Mouse (Mus musculus): ENCODE measurements around the gene Opa1. TPM values are rescaled to one million over a fixed set of nuclear protein-coding genes. Genes with fewer than 3 reads are reported as not detected.

Gene Opa1
- 51.1 and 53.0 TPM in 2 replicates for polyA plus RNA-seq (2015; fragmentation: Nextera tagmentation; extraction: Ambion mirVana)

DNA sequence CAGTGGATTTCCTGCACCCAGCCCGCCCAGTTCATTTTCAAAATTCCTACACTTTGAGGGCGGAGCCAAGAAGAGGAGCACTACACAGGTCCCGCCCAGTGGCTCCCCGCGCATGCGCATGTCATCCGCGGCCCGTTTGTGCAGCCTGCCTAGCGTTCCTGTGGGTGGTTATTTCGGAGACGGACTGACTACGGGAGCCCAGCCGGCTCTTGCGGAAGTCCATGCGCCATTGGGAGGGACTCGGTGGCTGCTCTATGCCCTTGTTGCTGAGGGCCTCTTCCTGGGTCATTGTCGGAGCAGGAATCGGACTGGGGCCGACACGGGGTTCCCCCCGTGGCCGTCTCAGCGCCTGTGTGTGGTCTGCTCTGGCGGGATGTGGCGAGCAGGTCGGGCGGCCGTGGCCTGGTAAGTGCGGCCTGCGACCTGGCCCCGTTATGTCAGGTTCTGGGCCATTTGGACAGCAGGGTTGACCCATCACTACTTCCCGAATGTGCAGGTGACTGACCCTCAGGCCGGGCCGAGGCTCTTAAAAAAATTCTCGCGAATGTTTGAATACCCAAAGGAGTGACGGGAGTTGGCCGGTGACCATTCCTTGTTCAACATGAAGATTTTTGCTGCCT, at the start of gene Opa1:
TSS of gene Opa1 (plus strand) at position 168 of the 620 bp plus-strand sequence.
- Histone ChIP-seq H3K9ac (ENCODE audit: low read depth, low read length) (peak within 1 kb of the TSS; percentile 82), H3K4me3 (ENCODE audit: low read depth, low read length) (peak within 1 kb of the TSS; percentile 68), H3K36me3 (ENCODE audit: control insufficient read depth, insufficient read depth, low read length) (no peaks in the 10 kb centered on the region), H3K4me2 (ENCODE audit: low read length) (peak within 1 kb of the TSS; percentile 94), H3K4me1 (ENCODE audit: control insufficient read depth, insufficient read depth, low read length) (peaks cover 13% of the 10 kb centered on the region), H3K27me3 (ENCODE audit: control insufficient read depth, insufficient read depth, low read depth, low read length) (no peaks in the 10 kb centered on the region), H3K9me3 (replicated peaks; ENCODE audit: control insufficient read depth, low read length, poor library complexity, severe bottlenecking) (no peaks in the 10 kb centered on the region), H3K27ac (ENCODE audit: low read length) (peak within 1 kb of the TSS; percentile 23; the same call in 1 of the 2 replicates)
- ATAC-seq, result peak; percentile 98
- 0% methylated on average over 39 of the region's 39 CpGs for WGBS

DNA sequence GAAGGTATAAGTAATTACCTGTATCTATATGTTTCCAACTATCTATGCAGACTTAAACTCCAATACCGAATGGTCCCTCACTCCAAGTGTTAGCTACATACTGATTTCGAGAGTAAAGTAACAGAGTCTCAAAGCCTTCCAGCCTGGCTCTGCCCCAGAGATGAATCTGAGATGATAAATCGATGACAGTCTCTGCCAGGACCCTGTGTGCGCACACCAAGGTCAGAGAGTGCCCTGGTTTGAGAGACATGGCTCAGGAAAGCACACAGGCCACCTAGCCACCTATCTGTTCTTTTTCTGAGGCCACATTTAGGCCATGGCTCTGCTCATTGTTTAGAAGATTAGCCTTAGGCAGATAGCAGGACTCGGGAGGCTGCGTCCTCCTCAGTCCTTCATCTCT, 45.5 kb upstream of the Opa1 start:
- Histone ChIP-seq H3K4me3 (ENCODE audit: low read depth, low read length) (no peak overlapping the region), H3K4me1 (ENCODE audit: control insufficient read depth, insufficient read depth, low read length) (no peaks in the 10 kb centered on the region), H3K9me3 (replicated peaks; ENCODE audit: control insufficient read depth, low read length, poor library complexity, severe bottlenecking) (no peaks in the 10 kb centered on the region), H3K27ac (ENCODE audit: low read length) (no peak overlapping the region), H3K4me2 (ENCODE audit: low read length) (no peak overlapping the region), H3K9ac (ENCODE audit: low read depth, low read length) (no peak overlapping the region), H3K27me3 (ENCODE audit: control insufficient read depth, insufficient read depth, low read depth, low read length) (no peaks in the 10 kb centered on the region), H3K36me3 (ENCODE audit: control insufficient read depth, insufficient read depth, low read length) (no peaks in the 10 kb centered on the region)
- WGBS, result 84% methylated on average over 6 of the region's 6 CpGs
- ATAC-seq, result no peak

DNA sequence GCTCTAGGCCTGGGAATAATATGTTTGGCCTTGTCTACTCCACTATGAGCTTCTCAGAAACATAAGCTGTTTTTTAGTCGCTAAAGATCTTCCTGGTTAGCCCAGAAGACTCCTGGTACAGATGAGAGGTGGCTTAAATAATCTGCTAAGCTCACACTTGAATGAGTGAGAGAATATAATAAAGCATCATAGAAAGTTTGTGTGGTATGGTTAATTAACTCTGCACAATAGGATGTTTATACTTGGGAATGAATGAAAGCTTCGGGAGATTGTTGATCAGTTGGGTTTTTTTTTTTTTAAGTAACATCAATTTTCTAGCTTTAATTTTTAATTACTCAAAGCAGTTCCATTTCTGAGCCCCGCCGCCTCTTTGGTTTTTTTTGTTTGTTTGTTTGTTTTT, 43.3 kb upstream of the Opa1 start:
- Histone ChIP-seq H3K27ac (ENCODE audit: low read length) (no peak overlapping the region), H3K9me3 (replicated peaks; ENCODE audit: control insufficient read depth, low read length, poor library complexity, severe bottlenecking) (no peaks in the 10 kb centered on the region), H3K36me3 (ENCODE audit: control insufficient read depth, insufficient read depth, low read length) (no peaks in the 10 kb centered on the region), H3K9ac (ENCODE audit: low read depth, low read length) (no peak overlapping the region), H3K4me3 (ENCODE audit: low read depth, low read length) (no peak overlapping the region), H3K27me3 (ENCODE audit: control insufficient read depth, insufficient read depth, low read depth, low read length) (no peaks in the 10 kb centered on the region), H3K4me2 (ENCODE audit: low read length) (no peak overlapping the region), H3K4me1 (ENCODE audit: control insufficient read depth, insufficient read depth, low read length) (no peaks in the 10 kb centered on the region)
- ATAC-seq, result no peak
- 85% methylated on average over 4 of the region's 4 CpGs for WGBS

DNA sequence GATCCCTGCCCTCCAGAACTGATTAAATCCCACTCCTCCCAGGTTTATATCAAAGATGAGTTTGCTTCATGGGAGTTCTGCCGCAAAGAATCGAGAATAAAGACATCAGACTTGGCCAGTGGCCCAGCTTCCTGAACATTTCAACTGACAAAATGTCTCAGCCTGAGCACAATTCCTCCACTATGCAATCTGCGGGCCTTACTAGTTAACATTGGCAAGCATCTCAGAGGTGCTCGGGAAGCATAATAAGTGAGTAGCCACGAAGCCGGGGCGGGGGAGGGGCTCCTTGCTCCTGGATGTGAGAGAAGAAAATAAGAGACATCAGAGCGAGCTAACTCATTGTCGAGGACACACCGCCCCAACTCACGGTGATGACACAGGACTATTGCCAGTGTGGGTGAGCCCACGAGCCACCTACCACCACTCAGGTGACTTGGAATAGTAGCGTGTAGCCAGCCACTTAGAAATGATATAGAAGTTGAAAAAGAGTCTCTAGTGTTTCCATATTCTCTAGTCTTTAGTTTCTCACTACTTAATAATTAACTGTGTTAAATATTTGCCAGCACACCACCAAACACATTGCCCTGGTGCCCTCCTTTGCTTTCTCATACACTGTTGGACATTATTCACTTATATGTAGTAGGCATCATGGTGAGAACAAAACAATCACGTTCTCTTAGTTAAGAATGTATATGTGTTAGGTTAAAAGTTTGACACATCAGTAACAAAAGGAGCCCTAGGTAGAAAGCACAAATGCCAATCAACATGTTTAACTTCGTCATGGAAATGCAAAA, 42.5 kb upstream of the Opa1 start:
- Histone ChIP-seq H3K9me3 (replicated peaks; ENCODE audit: control insufficient read depth, low read length, poor library complexity, severe bottlenecking) (no peaks in the 10 kb centered on the region), H3K4me1 (ENCODE audit: control insufficient read depth, insufficient read depth, low read length) (no peaks in the 10 kb centered on the region; the same call in 1 of the 2 replicates), H3K4me2 (ENCODE audit: low read length) (no peak overlapping the region), H3K4me3 (ENCODE audit: low read depth, low read length) (no peak overlapping the region), H3K27ac (ENCODE audit: low read length) (no peak overlapping the region), H3K9ac (ENCODE audit: low read depth, low read length) (no peak overlapping the region), H3K36me3 (ENCODE audit: control insufficient read depth, insufficient read depth, low read length) (no peaks in the 10 kb centered on the region), H3K27me3 (ENCODE audit: control insufficient read depth, insufficient read depth, low read depth, low read length) (no peaks in the 10 kb centered on the region)
- ATAC-seq, result no peak
- WGBS, result 63% methylated on average over 15 of the region's 15 CpGs

DNA sequence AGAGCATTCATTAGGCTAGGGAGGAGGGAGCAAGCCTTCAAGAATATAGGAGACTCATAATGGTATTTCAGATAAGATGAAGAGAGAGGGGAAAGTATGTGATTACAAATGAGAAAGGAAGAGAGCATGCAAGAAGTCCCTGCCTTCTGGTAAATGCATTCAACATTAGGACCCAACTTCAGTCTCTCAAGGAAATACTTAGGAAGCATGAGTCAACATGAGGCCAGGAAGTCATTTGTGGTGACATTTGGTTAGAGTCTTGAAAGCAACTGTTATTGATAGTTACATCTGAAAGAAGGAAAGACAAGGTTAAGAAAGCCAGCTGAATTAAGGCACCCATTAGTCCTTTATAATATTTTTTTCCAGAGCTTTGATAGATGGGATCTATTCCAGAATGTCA, 39.2 kb upstream of the Opa1 start:
- Histone ChIP-seq H3K36me3 (ENCODE audit: control insufficient read depth, insufficient read depth, low read length) (no peaks in the 10 kb centered on the region), H3K9ac (ENCODE audit: low read depth, low read length) (no peak overlapping the region), H3K27ac (ENCODE audit: low read length) (no peak overlapping the region), H3K9me3 (replicated peaks; ENCODE audit: control insufficient read depth, low read length, poor library complexity, severe bottlenecking) (no peaks in the 10 kb centered on the region), H3K27me3 (ENCODE audit: control insufficient read depth, insufficient read depth, low read depth, low read length) (no peaks in the 10 kb centered on the region), H3K4me2 (ENCODE audit: low read length) (0 out of 2 replicates have a peak overlapping the region, but pooled peaks have one; percentile 9), H3K4me3 (ENCODE audit: low read depth, low read length) (no peak overlapping the region), H3K4me1 (ENCODE audit: control insufficient read depth, insufficient read depth, low read length) (no peaks in the 10 kb centered on the region; the same call in 1 of the 2 replicates)
- no peak for ATAC-seq

- Histone ChIP-seq H3K9ac (ENCODE audit: low read depth, low read length) (no peak overlapping the region), H3K27ac (ENCODE audit: low read length) (0 out of 2 replicates have a peak overlapping the region, but pooled peaks have one; percentile 11), H3K27me3 (ENCODE audit: control insufficient read depth, insufficient read depth, low read depth, low read length) (no peaks in the 10 kb centered on the region), H3K36me3 (ENCODE audit: control insufficient read depth, insufficient read depth, low read length) (no peaks in the 10 kb centered on the region), H3K4me1 (ENCODE audit: control insufficient read depth, insufficient read depth, low read length) (no peaks in the 10 kb centered on the region; the same call in 1 of the 2 replicates), H3K4me2 (ENCODE audit: low read length) (no peak overlapping the region; the same call in 1 of the 2 replicates), H3K4me3 (ENCODE audit: low read depth, low read length) (peak overlapping the region; percentile 12; the same call in 1 of the 2 replicates), H3K9me3 (replicated peaks; ENCODE audit: control insufficient read depth, low read length, poor library complexity, severe bottlenecking) (no peaks in the 10 kb centered on the region)
- no peak for ATAC-seq
- WGBS, result 72% methylated on average over 11 of the region's 11 CpGs
These were observed 37.9 kb upstream of the Opa1 start for GRCm38 (mm10) chr16:29541261-29541683.

DNA sequence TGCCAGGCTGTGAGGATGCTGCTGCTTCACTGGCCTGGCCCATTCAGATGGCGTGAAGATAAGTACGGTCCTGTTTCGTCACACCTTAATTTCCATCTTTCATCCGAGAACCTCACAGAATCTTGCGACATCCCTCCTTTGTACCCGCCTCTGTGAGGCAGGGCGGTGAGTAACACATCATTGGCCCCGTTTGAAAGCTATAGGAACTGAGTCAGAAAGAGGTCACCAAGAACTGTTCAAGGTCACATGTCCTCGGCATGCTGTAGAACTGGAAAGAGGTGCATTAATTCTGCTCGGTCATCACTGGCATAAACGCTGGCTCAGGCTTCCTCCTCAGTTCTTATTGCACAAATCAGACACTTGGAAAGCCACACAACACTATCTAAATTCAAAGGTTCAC, 34.3 kb upstream of the Opa1 start, which contains the start of gene Atp13a4:
TSS of gene Atp13a4 (minus strand) at position 36 of the 400 bp plus-strand sequence.
- WGBS, result 84% methylated on average over 11 of the region's 11 CpGs
- no peak for ATAC-seq

DNA sequence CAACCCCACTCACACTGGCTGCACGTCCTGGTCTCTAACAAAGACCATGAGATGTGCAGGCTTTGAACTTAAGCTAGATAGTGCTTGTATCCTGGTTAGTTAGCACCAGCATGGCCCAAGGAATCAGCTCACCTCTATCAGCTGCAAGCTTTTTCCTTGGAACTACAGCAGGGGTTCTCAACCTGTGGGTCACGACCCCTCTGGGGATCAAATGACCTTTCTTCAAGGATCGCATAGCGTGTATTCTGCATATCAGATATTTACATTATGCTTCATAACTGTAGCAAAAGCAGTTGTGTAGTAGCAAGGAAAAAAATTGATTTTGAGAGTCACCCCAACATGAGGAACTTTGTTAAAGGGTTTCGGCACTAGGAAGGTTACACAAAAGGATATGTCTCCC, 19.5 kb upstream of the Opa1 start:
- H3K4me1 ChIP-seq (ENCODE audit: control insufficient read depth, insufficient read depth, low read length), result peaks cover 4% of the 10 kb centered on the region; the same call in 1 of the 2 replicates
- no peaks in the 10 kb centered on the region for H3K9me3 ChIP-seq (replicated peaks; ENCODE audit: control insufficient read depth, low read length, poor library complexity, severe bottlenecking)
- H3K36me3 ChIP-seq (ENCODE audit: control insufficient read depth, insufficient read depth, low read length), result no peaks in the 10 kb centered on the region
- no peak overlapping the region for H3K9ac ChIP-seq (ENCODE audit: low read depth, low read length)
- H3K4me3 ChIP-seq (ENCODE audit: low read depth, low read length), result no peak overlapping the region
- no peak overlapping the region for H3K4me2 ChIP-seq (ENCODE audit: low read length)
- no peak overlapping the region for H3K27ac ChIP-seq (ENCODE audit: low read length)
- H3K27me3 ChIP-seq (ENCODE audit: control insufficient read depth, insufficient read depth, low read depth, low read length), result no peaks in the 10 kb centered on the region; the same call in 1 of the 2 replicates
- ATAC-seq, result no peak
- WGBS, result 81% methylated on average over 5 of the region's 5 CpGs

More for the DNA sequence above, 34.3 kb upstream of the Opa1 start, which contains the start of gene Atp13a4:
- no peaks in the 10 kb centered on the region for H3K27me3 ChIP-seq (ENCODE audit: control insufficient read depth, insufficient read depth, low read depth, low read length)
- H3K9ac ChIP-seq (ENCODE audit: low read depth, low read length), result no peak within 1 kb of the TSS
- no peak within 1 kb of the TSS for H3K4me2 ChIP-seq (ENCODE audit: low read length)
- H3K36me3 ChIP-seq (ENCODE audit: control insufficient read depth, insufficient read depth, low read length), result no peaks in the 10 kb centered on the region
- no peaks in the 10 kb centered on the region for H3K9me3 ChIP-seq (replicated peaks; ENCODE audit: control insufficient read depth, low read length, poor library complexity, severe bottlenecking)
- no peak within 1 kb of the TSS for H3K27ac ChIP-seq (ENCODE audit: low read length)
- H3K4me3 ChIP-seq (ENCODE audit: low read depth, low read length), result no peak within 1 kb of the TSS
- no peaks in the 10 kb centered on the region; the same call in 1 of the 2 replicates for H3K4me1 ChIP-seq (ENCODE audit: control insufficient read depth, insufficient read depth, low read length)

DNA sequence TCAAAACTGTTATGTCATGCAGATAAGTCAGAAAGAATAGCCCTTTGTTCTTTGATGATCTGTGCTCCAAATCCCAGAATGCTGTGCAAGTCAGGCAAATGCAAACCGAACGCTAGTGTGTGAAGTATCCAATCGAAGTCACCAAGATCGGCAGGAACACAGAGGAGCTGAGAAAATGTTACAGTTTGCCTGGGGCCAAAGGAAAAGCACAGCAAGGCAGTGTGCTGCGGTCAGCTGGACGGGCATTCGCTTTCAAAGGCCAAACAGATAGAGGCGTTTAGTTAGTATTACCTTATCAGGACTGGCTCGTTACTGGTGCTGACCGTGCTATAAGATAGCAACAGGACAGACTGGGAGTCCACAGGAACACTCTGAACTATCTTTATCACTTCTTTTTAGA, 18.7 kb upstream of the Opa1 start:
- no peaks in the 10 kb centered on the region for H3K9me3 ChIP-seq (replicated peaks; ENCODE audit: control insufficient read depth, low read length, poor library complexity, severe bottlenecking)
- H3K36me3 ChIP-seq (ENCODE audit: control insufficient read depth, insufficient read depth, low read length), result no peaks in the 10 kb centered on the region
- no peaks in the 10 kb centered on the region; the same call in 1 of the 2 replicates for H3K27me3 ChIP-seq (ENCODE audit: control insufficient read depth, insufficient read depth, low read depth, low read length)
- H3K9ac ChIP-seq (ENCODE audit: low read depth, low read length), result no peak overlapping the region
- no peak overlapping the region for H3K4me3 ChIP-seq (ENCODE audit: low read depth, low read length)
- WGBS, result 44% methylated on average over 10 of the region's 10 CpGs
- H3K4me1 ChIP-seq (ENCODE audit: control insufficient read depth, insufficient read depth, low read length), result peaks cover 4% of the 10 kb centered on the region; the same call in 1 of the 2 replicates
- H3K4me2 ChIP-seq (ENCODE audit: low read length), result peak overlapping the region; percentile 29; the same call in 1 of the 2 replicates
- peak; percentile 68 for ATAC-seq
- H3K27ac ChIP-seq (ENCODE audit: low read length), result no peak overlapping the region

Measured in midbrain, embryonic 16.5 days (tissue).